Mouse (Mus musculus) spleen, adult 2 months (tissue): ENCODE data around the gene Cysrt1.

ENCODE experiments used
- CTCF ChIP-seq: fragments of 200-500 bp; IDR thresholded peaks from 2 replicates; pipeline ENCODE4 v1.5.1; 2011; ENCODE audit warnings: mild to moderate bottlenecking, inconsistent platforms; ENCODE audit not compliant: insufficient read depth, insufficient read length, insufficient replicate concordance; ENCODE audit errors: extremely low read depth
- POLR2A ChIP-seq: fragments of 200-500 bp; IDR thresholded peaks from 2 replicates; pipeline ENCODE4 v1.6.1; 2011; ENCODE audit warnings: low read depth, low read length, inconsistent platforms

GRCm38 (mm10) chr2:25197946-25198345, 44.3 kb downstream of the Cysrt1 start:
- TF ChIP-seq CTCF (no peak), POLR2A (no peak)
